Mouse (Mus musculus): ENCODE data around the gene A930004D18Rik. TPM values are rescaled to one million over a fixed set of nuclear protein-coding genes. Genes with fewer than 3 reads are reported as not detected.

The A930004D18Rik gene
- polyA plus RNA-seq, 1 experiment from 2014 or later: 0.09 TPM

DNA sequence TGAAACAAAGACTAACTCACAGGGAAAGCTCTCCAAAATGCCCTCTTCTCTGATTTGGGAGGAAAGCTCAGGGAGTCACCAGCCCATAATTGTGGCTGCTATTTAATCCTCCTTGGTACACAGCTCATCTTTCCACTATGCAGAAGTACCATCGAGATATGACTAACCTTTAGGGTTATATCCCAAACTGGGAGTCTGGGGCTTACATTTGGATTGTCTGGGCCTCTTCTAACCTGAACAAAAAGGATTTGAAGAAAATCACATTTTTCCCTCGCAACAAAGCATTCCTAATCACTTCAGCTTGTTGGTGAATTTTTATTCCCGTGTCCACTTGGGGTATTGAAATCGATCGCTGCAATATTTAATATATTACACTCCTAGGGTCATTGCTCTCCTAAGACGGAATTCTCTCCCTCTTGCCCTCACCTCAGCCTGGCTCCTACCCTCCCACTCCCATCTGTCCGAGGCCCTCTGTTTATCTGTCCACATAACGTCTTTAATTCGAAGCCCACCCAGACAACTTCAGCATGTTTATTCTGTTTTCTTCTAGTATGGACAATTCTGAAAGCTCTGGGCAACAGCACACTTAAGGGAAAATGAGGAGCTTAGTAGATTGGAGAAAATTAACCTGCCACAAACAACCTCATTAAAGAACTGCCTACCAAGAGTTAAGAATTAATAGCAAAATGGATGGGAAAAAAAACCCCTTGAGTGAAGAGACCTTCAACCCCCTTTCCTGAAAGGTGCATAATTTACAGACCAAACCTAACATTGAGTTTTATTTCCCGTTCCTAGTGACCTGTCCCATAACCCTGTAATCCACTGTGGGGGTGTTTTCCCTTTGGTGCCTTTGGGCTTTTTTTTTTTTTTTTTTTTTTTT, 2.9 kb downstream of the A930004D18Rik start:
- Histone ChIP-seq H3K27ac (no peak overlapping the region), H3K36me3 (ENCODE audit: inconsistent target) (no peaks in the 10 kb centered on the region), H3K79me2 (ENCODE audit: inconsistent target) (no peaks in the 10 kb centered on the region), H3K4me3 (ENCODE audit: inconsistent target) (no peak overlapping the region)
- 95% methylated on average over 10 of the region's 10 CpGs for WGBS (ENCODE audit: missing documents)

DNA sequence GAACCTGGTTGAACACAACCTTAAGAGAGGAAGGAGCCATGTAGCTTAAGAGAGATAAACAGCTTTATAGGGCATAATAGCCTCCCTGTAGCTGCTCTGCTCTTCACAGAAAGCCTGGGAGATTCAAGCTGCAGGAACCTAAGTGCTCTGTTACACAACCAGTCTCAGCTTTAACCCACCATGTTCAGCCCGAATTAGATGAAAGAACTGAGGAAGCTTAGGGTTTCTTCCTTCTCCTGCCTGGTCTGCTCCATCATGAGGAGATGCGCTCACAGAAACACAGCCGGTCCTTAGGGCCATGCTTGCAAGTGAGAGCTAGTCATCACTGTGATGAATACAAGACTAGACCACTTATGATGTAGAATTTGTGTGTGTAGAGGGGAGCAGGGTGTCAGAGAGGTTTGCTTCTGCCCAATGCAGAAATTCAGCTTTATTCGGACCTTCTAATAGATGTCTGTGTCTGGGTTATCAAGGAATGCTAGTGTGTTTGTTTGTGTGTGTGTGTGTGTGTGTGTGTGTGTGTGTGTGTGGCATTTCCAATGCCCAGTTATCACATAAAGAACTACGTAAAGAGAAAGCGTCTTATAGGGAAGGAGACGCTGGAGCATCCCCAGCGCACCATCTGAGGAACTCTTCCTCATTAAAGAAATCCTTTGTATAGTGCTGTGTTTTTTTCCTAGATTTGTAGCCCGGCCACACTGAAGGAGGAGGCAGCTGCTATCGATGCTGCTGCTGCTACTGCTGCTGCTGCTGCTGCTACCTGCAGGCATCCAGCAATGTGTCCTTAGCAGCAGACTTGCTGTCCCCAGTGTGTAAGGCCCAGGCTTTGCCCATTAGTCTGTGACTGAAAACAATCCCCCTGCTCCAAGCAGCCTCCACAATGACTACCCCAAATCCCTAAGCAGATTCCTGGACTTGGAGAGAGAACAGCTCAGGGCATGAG, 4.1 kb downstream of the A930004D18Rik start:
- no peaks in the 10 kb centered on the region for H3K79me2 ChIP-seq (ENCODE audit: inconsistent target)
- H3K36me3 ChIP-seq (ENCODE audit: inconsistent target): no peaks in the 10 kb centered on the region
- WGBS (ENCODE audit: missing documents): 88% methylated on average over 10 of the region's 10 CpGs
- no peak overlapping the region for H3K4me3 ChIP-seq (ENCODE audit: inconsistent target)
- no peak overlapping the region for H3K27ac ChIP-seq

DNA sequence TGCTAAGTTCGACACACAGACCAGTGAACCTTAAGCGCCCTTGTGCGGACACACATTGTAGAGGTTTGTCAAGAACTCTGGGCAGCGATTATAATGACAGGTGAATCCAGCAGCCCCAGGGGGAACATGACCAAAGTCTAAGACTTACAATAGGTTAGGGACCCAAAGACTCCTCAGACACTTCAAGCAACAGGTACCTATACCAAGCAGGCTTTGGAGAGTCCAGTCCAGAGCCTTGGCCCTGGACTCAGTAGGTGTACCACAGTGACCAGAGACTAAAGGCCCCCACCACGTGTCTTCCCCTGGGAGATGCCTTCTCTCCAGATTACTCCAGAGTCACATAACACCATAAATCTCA, 5.0 kb downstream of the A930004D18Rik start:
- no peaks in the 10 kb centered on the region for H3K36me3 ChIP-seq (ENCODE audit: inconsistent target)
- H3K79me2 ChIP-seq (ENCODE audit: inconsistent target): no peaks in the 10 kb centered on the region
- no peak overlapping the region for H3K27ac ChIP-seq
- 91% methylated on average over 5 of the region's 5 CpGs for WGBS (ENCODE audit: missing documents)
- no peak overlapping the region for H3K4me3 ChIP-seq (ENCODE audit: inconsistent target)

DNA sequence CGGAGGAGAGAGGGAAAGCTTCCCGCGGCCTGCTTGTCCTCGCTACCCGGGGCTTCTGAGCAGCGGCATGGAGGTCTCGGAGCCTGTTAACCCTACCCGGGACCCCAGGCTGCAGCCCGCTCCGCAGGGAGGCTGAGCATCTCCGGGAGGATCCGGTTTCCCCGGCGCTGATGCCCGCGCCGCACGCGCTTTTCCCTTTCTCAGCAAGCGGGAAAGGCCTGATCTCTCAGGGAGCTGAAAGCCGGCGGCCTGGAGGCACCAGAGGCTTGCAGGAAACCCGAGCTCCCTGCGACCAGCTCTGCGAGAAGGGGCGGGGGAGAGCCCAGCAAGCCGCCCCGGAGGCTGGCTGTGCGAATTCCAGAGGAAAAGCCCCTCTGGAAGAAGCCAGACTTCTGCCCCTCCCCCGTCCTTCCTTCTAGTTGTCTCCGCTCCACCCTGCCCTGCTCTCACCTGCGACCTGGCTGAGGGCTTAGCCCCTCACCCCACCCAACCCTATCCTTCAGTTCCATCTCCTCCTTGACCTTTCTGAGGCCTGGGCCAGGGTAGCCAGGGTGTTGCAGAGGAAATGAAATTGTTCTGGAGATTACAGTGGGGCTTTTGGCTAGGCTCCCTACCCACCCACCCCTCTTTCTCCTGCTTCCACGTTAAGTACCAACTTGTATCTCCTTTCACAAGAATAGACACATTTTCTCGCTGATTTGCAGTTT, 5.6 kb downstream of the A930004D18Rik start:
- Histone ChIP-seq H3K27ac (no peak overlapping the region), H3K4me3 (ENCODE audit: inconsistent target) (no peak overlapping the region), H3K79me2 (ENCODE audit: inconsistent target) (no peaks in the 10 kb centered on the region), H3K36me3 (ENCODE audit: inconsistent target) (no peaks in the 10 kb centered on the region)
- WGBS (ENCODE audit: missing documents): 17% methylated on average over 34 of the region's 34 CpGs

DNA sequence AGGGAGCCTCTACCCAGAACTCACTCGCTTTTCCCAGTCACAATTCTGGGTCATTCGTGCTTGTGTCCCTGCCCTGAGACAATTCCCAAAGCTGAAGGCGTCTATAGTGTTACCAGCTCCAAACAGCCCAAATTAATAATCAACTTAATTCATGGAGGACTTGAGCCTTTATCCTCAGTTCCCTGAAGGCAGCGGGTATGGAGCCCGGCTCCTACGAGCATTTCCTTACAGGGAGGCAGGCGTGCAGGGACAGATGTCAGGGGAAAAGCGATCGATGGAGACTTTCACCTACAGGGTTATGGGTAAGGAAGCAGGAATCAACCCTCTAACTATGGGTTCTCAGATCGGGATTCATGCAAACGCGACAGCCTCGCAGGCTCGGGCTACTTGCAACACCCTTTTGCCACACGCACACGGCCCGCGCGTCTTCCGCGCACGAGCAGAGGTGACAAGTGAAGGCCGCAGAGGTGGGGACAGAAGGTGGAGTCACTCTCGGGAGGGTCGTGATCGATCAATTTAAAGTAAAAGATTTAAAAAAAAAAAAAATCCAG, 6.2 kb downstream of the A930004D18Rik start:
- 23% methylated on average over 23 of the region's 26 CpGs for WGBS (ENCODE audit: missing documents)
- no peak overlapping the region for H3K27ac ChIP-seq

DNA sequence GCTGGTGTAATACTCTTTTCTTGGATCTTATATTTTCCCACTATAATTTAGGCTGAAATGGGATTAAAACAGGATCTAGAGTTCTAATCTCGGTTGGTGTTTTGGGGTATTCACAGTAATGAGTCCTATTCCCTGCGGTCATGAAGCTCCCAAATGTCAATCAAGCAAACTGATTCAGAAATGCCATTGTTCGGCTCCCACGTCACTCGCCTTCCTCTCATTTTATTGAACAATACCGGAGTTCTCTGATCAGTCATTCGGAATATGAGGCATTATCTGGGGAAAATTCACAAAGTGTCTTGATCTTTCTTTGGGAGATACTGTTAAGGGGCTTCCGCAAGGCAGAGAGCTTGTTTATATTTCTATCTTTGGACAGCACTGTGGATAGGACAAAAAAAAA, 7.0 kb downstream of the A930004D18Rik start:
- Histone ChIP-seq H3K36me3 (ENCODE audit: inconsistent target) (no peaks in the 10 kb centered on the region), H3K79me2 (ENCODE audit: inconsistent target) (no peaks in the 10 kb centered on the region), H3K27ac (no peak overlapping the region), H3K4me3 (ENCODE audit: inconsistent target) (no peak overlapping the region)
- 93% methylated on average over 8 of the region's 8 CpGs for WGBS (ENCODE audit: missing documents)

More for the DNA sequence above, 6.2 kb downstream of the A930004D18Rik start:
- no peak overlapping the region for H3K4me3 ChIP-seq (ENCODE audit: inconsistent target)
- H3K79me2 ChIP-seq (ENCODE audit: inconsistent target): no peaks in the 10 kb centered on the region
- H3K36me3 ChIP-seq (ENCODE audit: inconsistent target): no peaks in the 10 kb centered on the region

DNA sequence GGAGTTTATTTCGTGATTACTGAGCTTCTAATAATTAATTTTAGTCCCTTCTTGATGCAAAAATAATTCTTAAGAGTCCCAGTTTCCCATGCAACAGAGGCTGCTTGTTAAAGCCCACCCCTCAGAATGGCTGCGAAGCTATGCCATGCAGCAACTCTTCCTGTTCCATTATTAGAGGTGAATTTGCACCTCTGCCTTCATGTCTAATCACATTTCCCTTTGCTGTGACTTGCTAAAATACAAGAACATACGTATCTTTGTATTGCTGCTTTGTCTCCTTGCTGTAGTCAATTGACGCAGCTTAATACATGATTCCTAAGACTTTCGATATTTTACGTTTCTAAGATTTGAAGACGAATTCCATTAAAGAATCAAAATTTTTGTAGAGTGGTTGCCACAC, 7.9 kb downstream of the A930004D18Rik start:
- 89% methylated on average over 7 of the region's 7 CpGs for WGBS (ENCODE audit: missing documents)
- Histone ChIP-seq H3K79me2 (ENCODE audit: inconsistent target) (no peaks in the 10 kb centered on the region), H3K36me3 (ENCODE audit: inconsistent target) (no peaks in the 10 kb centered on the region), H3K4me3 (ENCODE audit: inconsistent target) (no peak overlapping the region), H3K27ac (no peak overlapping the region)

DNA sequence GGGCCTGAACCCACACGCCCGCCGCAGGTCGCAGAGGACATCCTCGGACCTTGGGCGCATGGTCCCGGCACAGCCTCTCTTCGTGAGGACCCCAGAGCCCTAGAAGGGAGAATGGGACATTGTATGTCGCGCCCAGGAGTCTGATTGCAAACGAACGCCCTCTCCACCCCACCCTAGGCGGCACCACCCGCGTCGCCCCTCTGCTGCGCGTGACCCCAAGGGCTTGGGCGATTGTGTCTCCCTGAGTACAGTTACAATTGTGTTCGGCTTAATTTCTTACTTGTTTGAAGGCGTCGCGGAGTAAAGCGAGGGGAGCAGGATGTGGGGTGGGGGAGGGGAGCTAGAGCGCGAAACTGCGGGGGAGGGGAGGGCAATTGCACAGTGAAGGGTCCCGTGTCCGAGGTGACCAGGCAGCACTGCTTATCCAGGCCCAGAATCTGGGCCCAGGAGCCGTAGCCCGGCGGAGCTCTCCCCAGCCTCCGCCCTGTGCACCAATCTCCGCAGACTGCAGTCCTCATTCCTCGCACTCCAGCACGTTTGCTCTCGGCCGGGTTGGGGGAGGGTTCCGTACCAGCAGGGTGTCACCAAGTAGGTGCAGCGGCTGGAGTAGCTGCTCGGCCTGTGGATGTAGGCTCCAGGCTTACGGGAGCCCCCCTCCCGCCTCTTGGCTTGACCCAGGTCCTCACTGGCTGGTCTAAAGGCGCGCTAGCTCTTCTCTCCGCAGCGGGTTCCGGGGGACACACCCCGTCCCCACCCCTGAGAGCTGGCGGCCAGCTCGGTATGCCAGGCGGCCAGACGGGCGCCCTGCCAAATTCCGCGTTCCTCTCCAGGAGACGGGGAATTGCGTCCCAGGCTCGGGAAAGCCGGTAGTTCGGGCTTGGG, 9.2 kb downstream of the A930004D18Rik start:
- 1% methylated on average over 61 of the region's 61 CpGs for WGBS (ENCODE audit: missing documents)
- no peaks in the 10 kb centered on the region for H3K79me2 ChIP-seq (ENCODE audit: inconsistent target)
- peak overlapping the region; percentile 58 for H3K4me3 ChIP-seq (ENCODE audit: inconsistent target)
- H3K27ac ChIP-seq: peak overlapping the region; percentile 5; the same call in 1 of the 2 replicates
- H3K36me3 ChIP-seq (ENCODE audit: inconsistent target): no peaks in the 10 kb centered on the region

DNA sequence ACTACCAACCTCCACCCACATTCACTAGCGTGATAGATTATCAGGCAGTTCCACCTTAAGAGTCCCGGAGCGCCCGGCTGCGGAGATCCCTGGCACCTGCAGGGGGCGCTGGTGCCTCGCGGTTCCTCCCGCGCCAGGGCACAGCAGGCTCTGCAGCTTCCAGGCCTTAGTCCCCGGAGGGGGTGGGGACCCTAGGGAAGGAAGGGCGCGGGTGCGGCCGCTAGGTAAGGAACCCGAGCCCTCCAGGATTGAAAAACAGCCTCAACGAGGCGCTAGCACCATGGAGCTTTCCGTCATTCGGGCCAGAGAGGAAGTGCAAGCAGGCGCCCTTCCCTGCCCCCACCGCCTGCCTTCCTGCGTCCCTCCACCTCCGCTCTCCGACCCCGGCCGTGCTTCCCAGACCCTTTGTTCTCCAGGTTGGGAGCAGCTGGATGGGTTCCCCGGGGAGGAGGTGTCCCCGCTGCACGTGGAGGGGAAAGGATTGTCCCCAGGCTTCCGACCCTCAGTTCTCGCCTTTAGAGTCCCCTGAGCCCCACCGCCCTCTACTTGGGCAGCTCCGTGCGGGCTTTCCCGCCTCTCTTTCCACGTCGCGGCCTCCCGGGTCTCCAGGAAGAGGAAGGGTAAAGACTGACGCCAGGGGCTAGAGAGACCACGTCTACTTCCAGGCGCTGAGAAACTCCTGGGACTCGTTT, 9.9 kb downstream of the A930004D18Rik start:
- Histone ChIP-seq H3K79me2 (ENCODE audit: inconsistent target) (no peaks in the 10 kb centered on the region), H3K36me3 (ENCODE audit: inconsistent target) (no peaks in the 10 kb centered on the region), H3K27ac (peak overlapping the region; percentile 5; the same call in 1 of the 2 replicates), H3K4me3 (ENCODE audit: inconsistent target) (peak overlapping the region; percentile 58)
- under 1% methylated on average over 44 of the region's 44 CpGs for WGBS (ENCODE audit: missing documents)

DNA sequence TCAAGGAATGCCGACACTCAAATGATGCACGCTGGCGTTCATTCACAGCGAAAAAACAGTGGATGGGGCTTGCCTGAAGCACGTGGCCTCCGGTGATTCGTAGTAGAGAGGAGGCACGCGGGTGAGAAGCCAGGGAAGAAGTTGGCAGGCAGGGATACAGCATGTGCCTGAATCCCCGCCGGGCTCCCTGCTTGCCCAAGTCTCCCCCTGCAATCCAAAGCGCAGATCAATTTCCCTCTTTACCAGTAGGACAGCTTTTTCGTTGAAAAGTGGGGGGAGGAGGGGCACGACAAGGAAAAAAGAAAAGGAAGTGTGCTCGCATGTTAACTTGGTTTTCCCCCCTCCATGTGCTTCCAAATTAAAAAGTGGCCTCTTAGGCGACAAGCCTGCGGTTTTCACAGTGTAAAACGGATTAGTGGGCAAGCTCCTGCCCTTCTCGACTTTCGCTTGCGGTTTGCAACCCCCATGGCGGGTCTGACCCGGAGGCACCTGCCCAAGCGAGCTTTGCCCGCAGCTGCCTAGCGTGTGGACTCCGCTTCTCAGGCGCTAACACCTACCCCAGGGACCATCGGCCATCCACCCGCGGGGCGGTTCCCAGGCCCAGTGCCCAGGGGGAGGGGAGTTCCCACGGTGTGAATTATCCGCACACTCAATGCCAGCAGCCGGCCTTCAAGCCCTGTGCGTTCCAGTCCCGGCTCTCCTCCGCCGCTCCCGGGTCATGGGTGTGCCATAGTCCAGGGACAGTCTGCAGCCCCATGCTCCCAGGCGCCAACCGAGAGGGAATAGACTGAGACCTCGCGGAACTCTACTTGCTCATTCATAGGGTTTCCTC, 11.2 kb downstream of the A930004D18Rik start:
- no peak overlapping the region for H3K27ac ChIP-seq
- 1% methylated on average over 44 of the region's 44 CpGs for WGBS (ENCODE audit: missing documents)

DNA sequence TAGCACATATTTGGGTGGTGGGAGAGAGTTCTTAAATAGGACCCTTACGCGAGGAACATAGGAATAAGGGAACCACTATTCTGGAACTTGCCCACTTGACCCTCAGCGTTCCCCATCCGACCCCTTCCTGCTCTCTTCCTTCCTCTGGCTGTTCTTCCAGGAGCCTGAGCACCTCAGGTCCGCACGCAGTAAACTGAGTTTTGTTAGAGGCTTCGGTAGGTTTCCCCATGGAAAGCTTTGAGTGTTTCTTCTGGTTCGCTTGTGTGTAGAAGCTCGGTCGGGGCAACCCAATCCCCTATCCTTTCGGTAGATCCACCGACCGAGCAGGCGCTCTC, 11.8 kb downstream of the A930004D18Rik start:
- Histone ChIP-seq H3K36me3 (ENCODE audit: inconsistent target) (no peaks in the 10 kb centered on the region), H3K4me3 (ENCODE audit: inconsistent target) (peak overlapping the region; percentile 58), H3K27ac (no peak overlapping the region), H3K79me2 (ENCODE audit: inconsistent target) (no peaks in the 10 kb centered on the region)
- 3% methylated on average over 14 of the region's 14 CpGs for WGBS (ENCODE audit: missing documents)

More for the DNA sequence above, 11.2 kb downstream of the A930004D18Rik start:
- no peaks in the 10 kb centered on the region for H3K79me2 ChIP-seq (ENCODE audit: inconsistent target)
- H3K4me3 ChIP-seq (ENCODE audit: inconsistent target): peak overlapping the region; percentile 58
- no peaks in the 10 kb centered on the region for H3K36me3 ChIP-seq (ENCODE audit: inconsistent target)

DNA sequence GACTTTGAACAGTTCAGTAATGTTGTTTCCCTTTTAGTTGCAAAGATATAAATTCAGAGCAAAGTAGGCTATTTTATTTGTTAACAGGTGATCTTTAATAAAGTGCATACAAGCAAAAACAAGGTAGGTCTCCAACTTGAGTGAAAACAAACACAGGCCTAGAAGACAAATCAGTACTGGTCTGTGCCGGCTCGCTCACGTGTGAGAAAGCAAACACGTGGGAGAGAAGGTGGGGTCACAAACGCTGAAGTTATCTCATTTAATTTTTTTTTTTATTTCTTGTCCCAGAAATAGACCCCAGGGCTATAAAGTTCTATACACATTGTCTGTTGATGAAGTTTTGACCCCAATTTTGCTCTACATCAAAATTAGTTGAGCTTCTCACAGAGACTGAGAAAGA, 12.4 kb downstream of the A930004D18Rik start:
- Histone ChIP-seq H3K79me2 (ENCODE audit: inconsistent target) (no peaks in the 10 kb centered on the region), H3K4me3 (ENCODE audit: inconsistent target) (no peak overlapping the region), H3K36me3 (ENCODE audit: inconsistent target) (no peaks in the 10 kb centered on the region), H3K27ac (no peak overlapping the region)
- 75% methylated on average over 5 of the region's 5 CpGs for WGBS (ENCODE audit: missing documents)
